Mouse (Mus musculus) limb, embryonic 10.5 days (tissue): ENCODE measurements around the gene B3gnt4. TPM values are rescaled to one million over a fixed set of nuclear protein-coding genes. Genes with fewer than 3 reads are reported as not detected.

Experiments used
- DNase-seq: peaks from one replicate; pipeline ENCODE4 v3.0.0-alpha.2; 2017; ENCODE audit warnings: low spot score
- H3K27ac ChIP-seq: fragments of 300-500 bp; sonication (generic); 2 replicates; pipeline ENCODE4 v1.5.1; 2016; ENCODE audit warnings: mild to moderate bottlenecking
- H3K27me3 ChIP-seq: fragments of 300-500 bp; sonication (generic); 2 replicates; pipeline ENCODE4 v1.6.1; 2016; ENCODE audit warnings: low read depth, mild to moderate bottlenecking; ENCODE audit not compliant: poor library complexity, severe bottlenecking
- H3K36me3 ChIP-seq: fragments of 300-500 bp; sonication (generic); 2 replicates; pipeline ENCODE4 v1.6.1; 2016; ENCODE audit warnings: mild to moderate bottlenecking, moderate library complexity
- H3K4me1 ChIP-seq: fragments of 300-500 bp; sonication (generic); 2 replicates; pipeline ENCODE4 v1.6.1; 2016
- H3K4me3 ChIP-seq: fragments of 300-500 bp; sonication (generic); 2 replicates; pipeline ENCODE4 v1.5.1; 2016; ENCODE audit warnings: mild to moderate bottlenecking, moderate library complexity
- H3K9me3 ChIP-seq: fragments of 300-500 bp; sonication (generic); replicated peaks from 2 replicates; pipeline ENCODE4 v1.6.1; 2016; ENCODE audit warnings: mild to moderate bottlenecking
- WGBS: fragments of 180-500 bp; shearing (Covaris S2); methylation state at CpG from one replicate; pipeline ENCODE4 v1.1.7; 2016; 5-methylcytosine and 5-hydroxymethylcytosine counted together
- polyA plus RNA-seq: library from polyadenylated mRNA; unstranded; fragments of >200 nt; fragmentation: Nextera tagmentation; extraction: Ambion mirVana; gene quantifications from 2 replicates; pipeline ENCODE4 v1.2.1, GENCODE M21; 2016

B3gnt4 gene
- 1.1 and 1.3 TPM in 2 replicates for polyA plus RNA-seq

GRCm38 (mm10) chr5:123510160-123510559 is at the start of gene B3gnt4:
TSS of gene B3gnt4 (plus strand) at chr5:123510460.
- WGBS = 84% methylated on average over 5 of the region's 5 CpGs
- DNase-seq = no peak
- Histone ChIP-seq H3K27ac (no peak within 1 kb of the TSS), H3K4me1 (peaks cover 17% of the 10 kb centered on the region), H3K27me3 (peaks cover 38% of the 10 kb centered on the region), H3K36me3 (peaks cover 36% of the 10 kb centered on the region), H3K9me3 (no peaks in the 10 kb centered on the region), H3K4me3 (peak within 1 kb of the TSS; percentile 65; the same call in 1 of the 2 replicates)

GRCm38 (mm10) chr5:123461420-123461819 is 48.8 kb upstream of the B3gnt4 start:
- DNase-seq = no peak
- WGBS = 64% methylated on average over 5 of the region's 5 CpGs
- Histone ChIP-seq H3K36me3 (peaks cover under 1% of the 10 kb centered on the region; the same call in 1 of the 2 replicates), H3K4me3 (no peak overlapping the region), H3K9me3 (no peaks in the 10 kb centered on the region), H3K27ac (no peak overlapping the region), H3K27me3 (no peaks in the 10 kb centered on the region), H3K4me1 (no peaks in the 10 kb centered on the region)

GRCm38 (mm10) chr5:123464638-123465037 is 45.6 kb upstream of the B3gnt4 start:
- Histone ChIP-seq H3K27me3 (no peaks in the 10 kb centered on the region), H3K27ac (no peak overlapping the region), H3K9me3 (no peaks in the 10 kb centered on the region), H3K36me3 (no peaks in the 10 kb centered on the region), H3K4me3 (no peak overlapping the region), H3K4me1 (no peaks in the 10 kb centered on the region)
- 88% methylated on average over 1 of the region's 1 CpGs for WGBS
- no peak for DNase-seq

- no peak overlapping the region for H3K27ac ChIP-seq
- no peaks in the 10 kb centered on the region for H3K9me3 ChIP-seq
- peaks cover 10% of the 10 kb centered on the region for H3K4me1 ChIP-seq
- peak overlapping the region; percentile 26; the same call in 1 of the 2 replicates for H3K4me3 ChIP-seq
- H3K36me3 ChIP-seq = no peaks in the 10 kb centered on the region
- DNase-seq = peak; percentile 35
- WGBS = 32% methylated on average over 10 of the region's 10 CpGs
- H3K27me3 ChIP-seq = no peaks in the 10 kb centered on the region
These were observed 39.4 kb upstream of the B3gnt4 start for GRCm38 (mm10) chr5:123470784-123471400.

GRCm38 (mm10) chr5:123473817-123474216 is 36.4 kb upstream of the B3gnt4 start:
- DNase-seq = no peak
- WGBS = 87% methylated on average over 5 of the region's 5 CpGs
- no peaks in the 10 kb centered on the region for H3K27me3 ChIP-seq

GRCm38 (mm10) chr5:123487659-123488395 is 22.4 kb upstream of the B3gnt4 start:
- WGBS = 85% methylated on average over 11 of the region's 11 CpGs
- Histone ChIP-seq H3K4me1 (peaks cover 14% of the 10 kb centered on the region), H3K36me3 (no peaks in the 10 kb centered on the region), H3K27ac (no peak overlapping the region), H3K9me3 (no peaks in the 10 kb centered on the region), H3K4me3 (no peak overlapping the region), H3K27me3 (no peaks in the 10 kb centered on the region)
- no peak for DNase-seq

More at GRCm38 (mm10) chr5:123473817-123474216, 36.4 kb upstream of the B3gnt4 start:
- Histone ChIP-seq H3K4me3 (no peak overlapping the region), H3K4me1 (peaks cover 10% of the 10 kb centered on the region), H3K27ac (no peak overlapping the region), H3K9me3 (no peaks in the 10 kb centered on the region), H3K36me3 (no peaks in the 10 kb centered on the region)

- DNase-seq = peak; percentile 57
- peak within 1 kb of the TSS; percentile 40 for H3K4me3 ChIP-seq
- 11% methylated on average over 25 of the region's 25 CpGs for WGBS
- no peaks in the 10 kb centered on the region for H3K36me3 ChIP-seq
- no peak within 1 kb of the TSS for H3K27ac ChIP-seq
- H3K27me3 ChIP-seq = no peaks in the 10 kb centered on the region
- H3K4me1 ChIP-seq = peaks cover 14% of the 10 kb centered on the region
- H3K9me3 ChIP-seq = no peaks in the 10 kb centered on the region
These were observed 21.0 kb upstream of the B3gnt4 start, which contains the start of the genes Lrrc43 and Il31 for GRCm38 (mm10) chr5:123489112-123489785. TSS of gene Lrrc43 (plus strand) at chr5:123489305. TSS of gene Il31 (minus strand) at chr5:123489489.

GRCm38 (mm10) chr5:123489935-123490334 is 20.3 kb upstream of the B3gnt4 start:
- Histone ChIP-seq H3K4me1 (peaks cover 14% of the 10 kb centered on the region), H3K36me3 (no peaks in the 10 kb centered on the region), H3K27me3 (no peaks in the 10 kb centered on the region), H3K4me3 (no peak overlapping the region), H3K9me3 (no peaks in the 10 kb centered on the region), H3K27ac (no peak overlapping the region)
- 51% methylated on average over 9 of the region's 9 CpGs for WGBS
- no peak for DNase-seq

- DNase-seq = no peak
- Histone ChIP-seq H3K27ac (no peak overlapping the region), H3K27me3 (peaks cover 28% of the 10 kb centered on the region), H3K36me3 (no peaks in the 10 kb centered on the region), H3K4me1 (peaks cover 28% of the 10 kb centered on the region), H3K4me3 (no peak overlapping the region), H3K9me3 (no peaks in the 10 kb centered on the region)
- 42% methylated on average over 4 of the region's 4 CpGs for WGBS
These were observed 10.5 kb upstream of the B3gnt4 start for GRCm38 (mm10) chr5:123499717-123500116.

- peaks cover 36% of the 10 kb centered on the region for H3K27me3 ChIP-seq
- no peaks in the 10 kb centered on the region for H3K36me3 ChIP-seq
- 86% methylated on average over 4 of the region's 4 CpGs for WGBS
- H3K4me3 ChIP-seq = no peak overlapping the region
- no peaks in the 10 kb centered on the region for H3K9me3 ChIP-seq
- no peak for DNase-seq
- H3K4me1 ChIP-seq = peaks cover 22% of the 10 kb centered on the region
- H3K27ac ChIP-seq = no peak overlapping the region
These were observed 8.3 kb upstream of the B3gnt4 start for GRCm38 (mm10) chr5:123501973-123502372.

- Histone ChIP-seq H3K4me1 (peaks cover 19% of the 10 kb centered on the region), H3K4me3 (peak overlapping the region; percentile 65), H3K36me3 (peaks cover 25% of the 10 kb centered on the region), H3K27me3 (peaks cover 51% of the 10 kb centered on the region), H3K27ac (peak overlapping the region; percentile 73), H3K9me3 (no peaks in the 10 kb centered on the region)
- 2% methylated on average over 59 of the region's 59 CpGs for WGBS
- DNase-seq = peak; percentile 91
These were observed 2.1 kb upstream of the B3gnt4 start for GRCm38 (mm10) chr5:123507936-123508723.

GRCm38 (mm10) chr5:123508921-123509320 is 1.3 kb upstream of the B3gnt4 start:
- DNase-seq = no peak
- Histone ChIP-seq H3K27ac (peak overlapping the region; percentile 73), H3K27me3 (peaks cover 45% of the 10 kb centered on the region), H3K4me3 (peak overlapping the region; percentile 65), H3K9me3 (no peaks in the 10 kb centered on the region), H3K36me3 (peaks cover 25% of the 10 kb centered on the region), H3K4me1 (peaks cover 17% of the 10 kb centered on the region)
- WGBS = 10% methylated on average over 12 of the region's 12 CpGs
